Mouse (Mus musculus) CD4-positive helper T cell, adult 2 months (primary cell): Measurements from ENCODE around the gene Echs1.
"Not testable (repeated sequence)": the region's sequence is repeated elsewhere in the genome, so short reads cannot be mapped to it uniquely, and the experiment has no call there.

Source experiments
- DNase-seq: peaks from one replicate; pipeline ENCODE4 v3.0.0-alpha.2; 2012; ENCODE audit warnings: low read depth, missing footprints, low spot score

Echs1 gene

DNA sequence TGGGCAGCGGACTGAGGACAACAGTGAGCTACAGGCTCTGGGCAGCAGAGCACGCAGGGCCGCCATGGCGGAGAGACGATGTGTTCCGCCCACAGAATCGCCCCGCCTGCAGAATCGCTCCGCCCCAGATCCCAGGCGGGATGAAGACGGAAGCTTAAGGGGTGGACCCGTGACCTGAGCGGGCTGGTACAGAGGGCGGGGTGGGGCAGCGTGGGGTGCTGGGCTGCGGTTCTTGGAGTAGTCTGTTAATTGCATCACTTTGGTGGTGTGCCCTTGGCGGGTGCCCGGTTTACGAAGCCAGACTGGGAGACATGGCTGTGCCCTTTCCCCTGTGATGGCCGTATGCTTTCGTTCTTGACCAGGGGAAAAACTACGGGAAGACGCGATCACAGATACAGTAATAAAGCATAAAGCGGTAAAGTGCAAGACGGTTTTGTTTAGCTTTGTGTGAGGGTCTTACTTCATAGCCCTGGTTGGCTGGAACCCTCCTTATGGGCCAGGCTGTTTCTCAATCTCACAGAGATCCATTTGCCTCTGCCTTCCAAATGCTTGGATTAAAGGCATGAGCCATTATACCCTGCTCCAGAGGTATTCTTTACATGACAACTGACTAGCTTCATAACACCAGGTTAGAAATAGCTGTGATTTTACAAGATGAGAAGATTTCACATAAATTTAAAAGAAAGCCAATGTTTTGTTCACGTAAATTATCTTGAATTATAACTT lies at the start of gene Echs1:
Echs1 (minus strand) TSS at position 148 of the 726 bp plus-strand sequence.
- DNase-seq: peak; percentile 91

DNA sequence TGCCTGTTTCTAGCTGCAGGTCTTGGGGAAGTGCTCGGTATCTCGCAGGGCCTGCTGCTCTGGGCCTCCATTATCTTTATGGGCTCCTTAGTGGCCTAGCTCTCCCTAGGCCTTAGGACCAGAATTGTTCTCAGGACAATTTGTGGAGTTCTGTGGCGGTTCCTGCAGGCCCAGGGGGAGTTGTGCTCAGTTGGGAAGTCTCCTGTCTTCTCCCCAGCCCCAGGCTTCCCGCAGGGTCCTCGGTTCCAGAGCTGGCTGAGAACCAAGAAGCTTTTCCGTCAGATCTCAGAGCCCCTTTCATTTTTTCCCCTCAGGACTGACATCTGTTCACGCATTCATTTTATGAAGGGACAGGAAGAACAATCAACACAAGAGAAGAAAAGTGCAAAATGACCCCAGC lies 48.4 kb upstream of the Echs1 start, which contains the start of gene Olfr522:
Olfr522 (minus strand) TSS at position 101 of the 400 bp plus-strand sequence.
- DNase-seq: no peak

DNA sequence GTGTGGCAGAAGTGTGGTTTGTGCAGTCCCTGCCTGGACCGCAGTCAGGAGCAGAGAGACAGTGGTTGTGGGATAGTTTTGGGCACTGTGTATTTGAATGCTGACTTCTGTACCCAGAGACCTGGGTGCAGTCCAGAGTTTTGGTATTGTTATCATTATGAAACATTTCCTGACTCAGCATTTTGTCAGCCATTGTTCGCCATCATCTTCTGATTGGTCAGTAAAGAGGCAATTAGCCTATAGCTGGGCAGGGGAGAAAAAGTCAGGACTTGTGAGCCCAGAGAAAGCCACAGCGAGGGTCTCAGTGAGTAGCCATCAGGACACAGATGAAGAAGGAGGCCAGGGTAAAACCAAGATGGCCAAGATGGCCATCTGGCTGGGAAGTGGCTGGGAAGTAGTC lies 44.1 kb upstream of the Echs1 start:
- no peak for DNase-seq

DNA sequence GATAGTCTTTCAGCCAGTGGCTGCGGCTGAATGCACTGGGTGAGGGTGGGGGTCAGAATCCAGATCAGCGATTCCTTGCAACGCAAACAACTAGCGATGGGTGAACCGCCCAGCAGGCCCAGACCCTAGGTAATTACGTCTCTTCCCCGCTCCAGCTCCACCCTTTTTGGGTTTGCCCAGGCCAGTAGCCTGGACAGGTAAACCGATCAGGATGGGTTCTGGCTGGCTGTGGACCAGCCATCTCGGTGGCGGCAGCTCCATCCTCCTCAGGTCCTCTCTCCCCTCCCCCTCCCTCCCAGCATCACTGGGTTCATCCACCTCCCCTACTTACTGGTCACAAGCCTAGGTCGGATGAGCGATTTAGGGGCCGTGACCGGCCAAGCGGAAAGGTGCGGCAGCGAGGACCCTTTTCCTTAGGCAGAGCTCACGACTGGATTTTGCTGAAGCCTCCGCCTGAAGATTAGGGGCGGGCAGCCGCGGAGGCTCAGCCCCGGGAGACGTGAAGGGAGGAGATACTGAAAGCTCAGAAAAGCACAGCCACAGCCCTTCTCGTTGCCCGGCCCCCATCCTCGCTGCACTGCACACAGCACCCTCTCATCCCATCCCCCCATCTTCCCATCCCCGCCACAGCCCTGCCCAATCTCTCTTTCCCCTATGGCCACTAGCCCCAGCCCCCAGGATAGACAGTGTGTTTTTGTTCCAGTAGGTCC lies 38.1 kb upstream of the Echs1 start, which contains the start of gene Sprn:
Sprn (minus strand) TSS at position 660 of the 710 bp plus-strand sequence.
- DNase-seq: no peak

DNA sequence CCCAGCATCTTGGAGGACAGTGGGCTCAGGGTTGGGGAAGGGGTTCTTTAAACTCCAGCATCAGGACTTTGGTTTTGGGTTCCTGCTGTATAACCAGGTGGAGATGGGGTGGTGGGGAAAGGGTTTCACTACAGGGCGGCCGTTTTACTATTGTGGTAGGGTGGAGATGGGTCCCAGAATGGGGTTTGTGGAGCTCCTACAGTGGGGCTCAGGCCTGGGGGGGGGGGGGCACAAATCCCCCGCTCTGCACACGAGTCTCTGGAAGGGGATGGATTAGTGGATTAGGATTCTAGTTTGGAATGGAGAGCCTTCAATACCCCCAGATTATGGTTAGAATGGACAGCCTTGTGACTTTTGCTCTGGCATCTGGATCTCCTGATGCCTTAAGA lies 37.5 kb upstream of the Echs1 start:
- DNase-seq: no peak

DNA sequence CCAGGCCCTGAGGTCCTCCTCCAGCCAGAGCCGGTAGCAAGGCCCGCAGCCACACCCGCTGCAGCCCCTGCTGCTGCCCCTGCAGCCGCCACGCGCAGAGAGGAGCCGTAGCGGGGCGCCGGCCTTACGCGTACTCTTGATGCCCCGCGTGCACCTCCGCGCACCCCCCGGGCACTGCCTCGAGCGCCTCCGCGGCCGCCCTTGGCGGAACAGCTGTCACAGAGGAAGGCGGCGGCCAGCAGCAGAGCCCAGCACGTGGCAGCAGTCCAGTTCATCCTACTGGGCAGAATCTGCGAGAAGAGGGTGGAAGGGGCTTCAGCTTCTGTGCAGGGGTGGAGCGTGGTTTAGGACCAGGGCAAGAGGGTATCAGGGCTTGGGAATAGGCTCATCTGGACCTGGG lies 37.1 kb upstream of the Echs1 start:
- DNase-seq: no peak

DNA sequence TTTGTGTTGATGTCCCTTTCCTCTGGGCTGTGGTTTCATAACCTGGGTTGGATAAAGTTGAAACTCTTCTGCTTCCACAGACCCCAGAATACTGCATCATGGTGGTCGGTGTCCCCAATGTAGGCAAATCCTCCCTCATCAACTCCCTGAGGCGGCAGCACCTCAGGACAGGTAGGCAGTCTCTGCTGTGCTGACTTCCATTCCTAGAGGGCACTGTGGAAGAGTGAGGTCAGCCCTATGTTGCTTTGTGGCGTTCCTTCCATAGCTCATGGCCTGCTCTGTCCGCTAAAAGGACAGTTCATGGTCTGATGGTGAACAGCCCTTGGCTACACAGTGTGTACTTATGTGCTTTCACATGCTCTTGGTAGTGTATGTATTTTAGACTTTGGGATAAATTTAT lies 28.3 kb upstream of the Echs1 start:
- no peak for DNase-seq

DNA sequence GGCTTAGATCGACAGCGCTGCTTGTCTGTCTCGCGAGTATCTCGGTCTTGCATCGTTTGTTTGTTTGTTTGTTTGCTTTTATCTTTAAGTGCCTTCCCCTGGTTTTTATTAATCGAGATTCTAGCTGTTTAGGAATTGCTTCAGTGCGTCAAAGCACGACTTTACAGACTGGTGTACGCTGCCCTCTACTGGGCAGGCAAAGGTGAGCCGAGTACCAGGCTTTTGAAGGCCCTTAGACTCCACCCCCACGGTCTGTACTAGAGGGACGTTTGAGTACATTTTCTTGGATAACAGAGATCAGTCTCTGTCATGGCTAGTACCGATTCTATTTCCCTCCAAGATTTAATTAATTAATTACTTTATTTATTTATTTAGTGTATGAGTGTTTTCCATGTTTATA lies 25.1 kb upstream of the Echs1 start:
- DNase-seq: peak; percentile 77

DNA sequence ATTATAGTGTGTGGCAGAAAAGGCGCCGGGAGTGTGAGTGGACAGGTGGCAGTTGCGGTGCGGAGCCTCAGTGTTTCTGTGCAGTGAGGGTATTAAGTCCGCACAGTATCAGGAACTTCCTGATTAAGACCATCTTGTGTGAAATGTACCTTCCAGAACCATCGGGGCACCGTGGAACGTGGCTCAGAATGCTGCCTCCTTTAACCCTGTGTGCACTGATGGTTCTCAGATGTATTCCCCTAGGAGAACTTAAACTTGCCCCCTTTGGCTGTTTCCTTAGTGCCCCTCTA lies 21.7 kb upstream of the Echs1 start:
- no peak for DNase-seq

DNA sequence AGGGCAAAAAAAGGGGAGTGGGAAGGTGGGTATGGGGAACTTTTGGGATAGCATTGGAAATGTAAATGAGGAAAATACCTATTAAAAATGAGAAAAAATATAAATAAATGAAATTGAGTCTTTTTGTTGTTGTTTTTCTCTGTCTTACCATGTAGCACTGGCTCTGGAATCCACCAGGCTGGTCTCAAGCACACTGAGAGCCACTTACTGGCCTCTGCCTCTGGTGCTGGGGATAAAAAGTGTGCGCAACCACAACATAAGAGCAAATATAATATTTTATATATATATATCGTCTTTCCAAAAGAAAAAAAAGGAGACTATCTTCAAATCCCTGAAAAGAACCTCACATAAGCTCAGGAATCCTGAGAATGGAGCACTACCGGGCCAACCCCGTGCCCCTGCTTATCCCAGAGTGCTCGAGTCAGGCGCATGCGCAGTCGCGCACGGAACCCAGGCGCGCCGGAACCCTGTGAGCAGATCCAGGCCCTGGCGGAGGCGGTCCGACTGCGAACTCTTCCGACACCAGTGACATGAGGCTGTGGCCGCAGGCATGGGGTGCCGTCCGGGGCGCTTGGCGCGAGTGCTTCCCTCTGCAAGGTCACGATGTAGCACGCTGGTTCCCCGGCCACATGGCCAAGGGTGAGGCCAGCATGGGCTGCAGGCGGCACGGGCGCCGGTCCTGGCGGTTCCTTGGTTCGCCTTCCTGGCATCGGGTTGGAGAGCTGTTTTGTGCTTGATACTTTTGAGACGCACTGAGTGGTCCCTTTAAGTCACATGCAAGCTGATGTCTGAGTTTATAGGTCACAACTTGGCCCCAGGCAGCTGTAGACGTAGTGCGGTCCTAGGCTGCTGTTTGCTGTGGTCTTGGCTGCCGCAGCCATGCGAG lies 21.1 kb upstream of the Echs1 start, which contains the start of gene Mtg1:
Mtg1 (plus strand) TSS at position 430 of the 886 bp plus-strand sequence.
- peak; percentile 95 for DNase-seq

DNA sequence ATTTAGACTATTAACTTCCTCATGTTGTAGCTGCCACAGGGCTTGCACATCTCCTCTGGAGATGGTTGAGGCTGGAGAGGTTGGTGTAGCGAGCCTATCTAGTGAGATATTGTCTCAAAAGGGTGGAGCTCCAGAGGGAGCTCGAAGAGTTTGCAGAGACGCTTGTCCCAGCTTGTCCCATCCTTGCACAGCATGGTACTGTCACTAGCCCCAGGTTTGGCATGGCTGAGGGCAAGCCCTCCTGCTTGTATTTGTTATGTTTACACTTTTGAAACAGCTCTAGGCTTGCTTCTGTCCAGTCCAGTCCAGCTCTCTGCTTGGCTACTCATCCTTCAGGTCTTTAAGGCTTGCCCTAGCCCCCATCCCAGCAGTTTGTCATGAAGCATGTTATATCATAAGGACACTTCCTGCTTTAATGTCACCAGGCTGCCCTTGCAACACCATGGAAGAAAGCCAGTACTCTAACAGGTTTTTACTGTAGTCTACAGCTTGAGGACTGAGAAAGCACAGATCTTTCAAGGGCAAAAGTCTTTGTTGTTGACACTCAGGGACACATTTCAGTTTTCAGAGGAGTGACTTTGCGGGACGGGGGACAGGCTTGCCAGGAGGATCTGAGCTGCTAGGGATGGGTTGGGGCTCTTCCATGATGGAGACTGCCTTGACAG lies 19.0 kb upstream of the Echs1 start:
- DNase-seq: no peak

DNA sequence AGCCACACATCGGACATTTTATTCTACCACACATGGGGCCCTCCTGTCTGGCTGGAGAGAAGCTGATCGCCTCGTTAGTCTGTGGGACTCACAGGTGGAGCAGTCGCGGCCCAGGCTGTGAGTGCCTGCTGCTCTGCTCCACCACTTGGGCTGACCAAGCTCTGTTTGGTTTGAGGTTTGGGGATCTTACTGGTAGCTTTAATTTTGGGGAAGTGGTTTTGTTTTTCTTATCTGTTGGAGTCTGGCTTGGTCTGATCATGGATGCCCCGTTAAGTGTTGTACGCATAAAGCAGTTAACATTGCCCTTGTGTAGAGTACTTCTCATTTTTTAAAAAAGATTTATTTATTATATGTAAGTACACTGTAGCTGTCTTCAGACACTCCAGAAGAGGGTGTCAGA lies 17.8 kb upstream of the Echs1 start:
- not testable (repeated sequence) for DNase-seq

DNA sequence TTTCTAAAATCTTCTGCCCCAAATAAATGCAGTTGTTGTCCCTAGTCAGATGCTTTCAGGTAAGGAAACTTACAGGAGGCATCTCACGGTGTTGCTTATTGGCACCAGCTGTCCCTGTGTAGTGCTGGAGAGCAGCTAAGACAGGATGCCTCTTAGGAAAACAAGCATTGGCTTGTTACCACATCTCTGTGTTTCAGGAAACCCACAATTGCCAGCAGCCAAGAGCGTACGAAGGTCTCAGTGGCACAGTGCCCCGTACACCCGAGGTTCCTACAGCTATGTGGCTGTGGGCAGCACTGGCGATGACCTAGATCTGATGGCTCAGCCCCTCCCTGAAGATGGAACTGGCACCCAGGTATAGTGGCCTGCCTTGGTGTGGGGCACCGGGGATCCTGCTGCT lies 15.9 kb upstream of the Echs1 start:
- not testable (repeated sequence) for DNase-seq

DNA sequence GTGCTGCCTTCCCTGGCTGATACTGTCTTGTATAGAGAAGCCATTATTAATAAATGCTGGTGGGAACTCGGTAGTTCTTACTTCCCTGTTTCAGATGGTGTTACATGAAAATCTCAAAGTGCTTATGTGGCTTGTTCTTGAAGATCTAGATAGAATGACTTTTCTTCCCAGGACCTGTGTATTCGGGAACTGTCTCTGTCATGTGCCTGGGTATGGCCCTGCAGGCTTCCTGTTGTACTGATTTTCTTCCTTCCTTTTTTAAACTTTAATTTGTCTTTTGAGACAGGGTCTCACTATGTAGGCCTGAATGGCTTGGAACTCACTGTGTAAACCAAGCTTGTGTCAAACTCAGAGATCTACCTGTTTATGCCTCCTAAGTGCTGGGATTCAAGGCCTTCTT lies 11.6 kb upstream of the Echs1 start:
- DNase-seq: no peak

DNA sequence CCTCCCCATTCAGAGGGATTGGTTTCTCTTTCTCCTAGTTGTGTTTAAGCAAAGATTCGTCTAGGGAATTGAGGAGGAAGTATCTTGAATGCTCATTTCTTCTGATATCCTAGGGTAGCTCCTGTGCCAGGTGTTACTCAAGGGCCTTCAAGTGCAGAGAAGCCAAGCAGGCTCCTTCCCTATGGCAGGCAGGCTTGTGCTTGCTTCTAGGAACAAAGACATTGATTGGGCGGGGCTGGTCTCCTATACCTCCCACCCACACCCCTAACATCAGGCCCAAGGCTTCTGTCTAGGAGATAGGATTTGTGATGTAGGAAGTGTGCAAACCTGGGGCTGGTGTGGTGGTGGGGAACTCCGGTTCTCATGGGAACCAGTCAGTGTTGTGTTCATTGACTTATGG lies 10.7 kb upstream of the Echs1 start:
- no peak for DNase-seq

DNA sequence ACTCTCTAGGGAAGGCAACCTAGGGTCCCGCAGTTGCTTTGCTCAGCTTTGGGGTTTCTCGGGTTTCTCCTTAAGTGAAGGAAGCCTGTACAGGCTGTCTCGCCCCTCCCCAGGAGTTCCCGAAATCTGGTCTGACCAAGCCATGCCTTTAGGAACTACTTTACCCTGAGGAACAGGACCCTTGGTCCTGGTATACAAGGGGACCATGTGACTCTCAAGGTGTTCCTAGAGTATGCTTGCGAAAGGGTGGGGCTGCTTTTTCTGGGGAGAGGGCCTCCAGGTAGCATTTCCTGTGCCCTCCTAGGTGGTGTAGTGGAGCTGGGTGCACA lies 9.7 kb upstream of the Echs1 start:
- no peak for DNase-seq

DNA sequence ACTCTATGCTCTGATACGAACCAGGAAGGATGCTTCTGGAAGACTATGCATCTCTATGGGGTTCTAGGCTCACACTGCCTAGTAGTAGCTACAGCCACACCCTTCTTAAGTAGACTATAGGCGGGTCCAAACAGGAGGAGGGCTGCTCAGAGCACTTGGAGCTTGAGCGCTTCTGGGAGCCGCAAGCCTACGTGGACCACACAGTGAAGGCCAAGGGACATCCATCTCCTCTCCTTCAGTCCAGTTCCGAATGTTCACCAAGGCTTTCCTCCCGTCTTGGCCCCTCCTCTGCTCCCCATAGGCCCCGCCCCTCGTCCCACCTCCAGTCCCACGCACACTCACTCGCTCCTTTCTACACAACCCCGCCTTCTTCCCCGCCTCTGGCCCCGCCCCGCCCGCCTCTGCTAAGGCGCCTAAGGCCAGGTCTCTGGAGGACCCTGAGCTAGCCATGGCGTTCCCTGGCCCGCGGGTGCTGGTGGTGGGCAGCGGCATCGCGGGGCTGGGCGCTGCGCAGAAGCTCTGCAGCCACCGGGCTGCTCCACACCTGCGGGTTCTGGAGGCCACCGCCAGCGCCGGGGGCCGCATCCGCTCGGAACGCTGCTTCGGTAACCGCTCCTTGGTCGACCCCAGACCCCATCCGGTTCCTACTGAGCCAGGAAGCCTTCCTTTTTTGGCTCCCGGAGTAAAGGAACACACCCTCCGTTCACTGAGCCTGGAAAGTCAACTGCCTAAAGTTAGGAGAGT lies 9.2 kb upstream of the Echs1 start:
- peak; percentile 90 for DNase-seq

DNA sequence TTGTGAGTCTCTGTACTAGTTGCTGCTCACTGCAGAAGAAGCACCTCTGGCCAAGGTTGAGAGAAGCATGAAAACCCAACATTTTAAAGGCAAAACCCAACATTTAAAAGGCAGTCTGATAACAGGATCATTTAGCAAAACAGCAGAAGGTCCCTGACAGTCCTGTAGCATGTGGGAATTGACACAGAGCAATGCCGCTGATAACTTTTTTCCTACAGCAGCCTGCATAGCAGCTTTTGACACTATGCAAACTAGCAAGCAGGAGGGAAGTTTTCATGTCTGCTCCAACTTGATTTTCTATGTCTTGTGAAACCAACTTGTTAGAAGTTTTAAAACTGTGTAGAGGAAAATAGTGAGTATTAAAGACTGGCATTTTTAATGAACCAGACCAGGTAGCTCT lies 8.1 kb upstream of the Echs1 start:
- DNase-seq: no peak

DNA sequence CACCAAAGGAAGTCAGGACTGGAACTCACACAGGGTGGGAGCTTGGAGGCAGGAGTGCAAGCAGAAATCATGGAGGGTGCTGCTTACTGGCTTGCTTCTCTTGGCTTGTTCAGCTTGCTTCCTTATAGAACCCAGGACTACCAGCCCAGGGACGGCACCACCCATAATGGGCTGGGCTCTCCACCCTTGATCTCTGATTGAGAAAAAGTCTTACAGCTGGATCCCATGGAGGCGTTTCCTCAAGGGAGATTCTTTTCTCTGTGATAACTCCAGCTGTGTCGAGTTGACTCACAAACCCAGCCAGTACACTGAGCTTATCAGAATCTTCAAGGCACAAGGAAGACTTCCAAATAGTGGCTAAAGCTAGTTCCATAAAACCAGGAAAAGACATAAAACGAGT lies 6.5 kb upstream of the Echs1 start:
- no peak for DNase-seq

DNA sequence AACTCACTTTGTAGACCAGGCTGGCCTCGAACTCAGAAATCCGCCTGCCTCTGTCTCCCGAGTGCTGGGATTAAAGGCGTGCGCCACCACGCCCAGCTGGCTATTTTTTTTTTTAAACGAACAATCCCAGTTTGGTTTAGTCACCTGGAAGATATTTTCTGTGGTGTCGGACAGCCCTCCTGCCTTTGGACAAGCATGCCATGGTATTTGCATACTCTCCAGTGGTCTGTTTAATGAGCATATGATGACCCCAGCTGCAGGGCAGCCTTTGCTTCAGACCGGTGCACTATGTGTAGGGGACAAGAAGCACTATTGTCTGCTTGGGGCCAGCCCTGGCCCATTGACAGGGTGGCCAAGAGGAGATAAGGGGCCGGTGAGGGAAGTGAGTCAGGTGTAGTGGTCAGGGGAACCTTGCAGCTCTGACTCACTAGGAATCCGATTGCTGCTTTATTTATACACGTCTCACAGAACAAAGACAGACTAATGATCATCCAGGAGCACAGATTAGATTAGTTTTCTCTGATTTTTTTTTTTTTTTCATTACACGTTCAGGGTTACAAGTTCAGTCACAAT lies 5.1 kb upstream of the Echs1 start:
- no peak for DNase-seq

DNA sequence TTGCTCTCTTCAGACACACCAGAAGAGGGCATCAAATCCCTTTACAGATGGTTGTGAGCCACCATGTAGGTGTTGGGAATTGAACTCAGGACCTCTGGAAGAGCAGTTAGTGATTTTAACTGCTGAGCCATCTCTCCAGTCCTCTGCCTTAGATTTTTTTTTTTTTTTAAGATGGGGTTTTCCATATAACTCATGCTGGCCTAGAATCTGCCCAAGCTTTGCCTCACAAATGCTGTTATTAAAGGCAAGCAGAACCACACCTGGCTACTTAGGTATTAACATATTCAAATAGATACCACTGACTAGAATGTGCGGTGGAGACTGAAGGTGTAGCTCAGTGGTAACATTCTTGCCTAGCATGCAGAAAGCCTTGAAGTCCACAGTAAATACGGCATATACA lies 4.2 kb upstream of the Echs1 start:
- DNase-seq: no peak
